Mouse (Mus musculus) liver, embryonic 11.5 days (tissue): ENCODE measurements around the gene Arfgef2. TPM values are rescaled to one million over a fixed set of nuclear protein-coding genes. Genes with fewer than 3 reads are reported as not detected.

Source experiments
- ATAC-seq: fragments of 200-750 bp; cut with Nextera tagmentation; replicated peaks from 2 replicates; pipeline ENCODE4 v1.8.0; 2017; ENCODE audit warnings: moderate number of reproducible peaks, mild to moderate bottlenecking, moderate TSS enrichment, moderate library complexity; ENCODE audit not compliant: low FRiP score
- DNase-seq: peaks from one replicate; pipeline ENCODE4 v3.0.0-alpha.2; 2017; ENCODE audit warnings: low spot score
- H3K27ac ChIP-seq: fragments of 300-500 bp; sonication (generic); 2 replicates; pipeline ENCODE4 v1.5.1; 2014; ENCODE audit warnings: mild to moderate bottlenecking, low read depth, low read length, control low read depth
- H3K27me3 ChIP-seq: fragments of 300-500 bp; sonication (generic); replicated peaks from 2 replicates; pipeline ENCODE4 v1.6.1; 2014; ENCODE audit warnings: low read length, mixed read lengths; ENCODE audit not compliant: control insufficient read depth, insufficient read depth
- H3K36me3 ChIP-seq: fragments of 300-500 bp; sonication (generic); 2 replicates; pipeline ENCODE4 v1.6.1; 2014; ENCODE audit warnings: mild to moderate bottlenecking, low read length, moderate library complexity, mixed read lengths; ENCODE audit not compliant: control insufficient read depth, insufficient read depth
- H3K4me1 ChIP-seq: fragments of 300-500 bp; sonication (generic); replicated peaks from 2 replicates; pipeline ENCODE4 v1.6.1; 2014; ENCODE audit warnings: low read length, mixed read lengths; ENCODE audit not compliant: control insufficient read depth, insufficient read depth
- H3K4me2 ChIP-seq: fragments of 300-500 bp; sonication (generic); 2 replicates; pipeline ENCODE4 v1.6.1; 2014; ENCODE audit warnings: mild to moderate bottlenecking, control low read depth, moderate library complexity
- H3K4me3 ChIP-seq: fragments of 300-500 bp; sonication (generic); 2 replicates; pipeline ENCODE4 v1.5.1; 2014; ENCODE audit warnings: low read depth, low read length, control low read depth
- H3K9ac ChIP-seq: fragments of 300-500 bp; sonication (generic); 2 replicates; pipeline ENCODE4 v1.6.1; 2014; ENCODE audit warnings: low read depth, low read length, control low read depth
- H3K9me3 ChIP-seq: fragments of 300-500 bp; sonication (generic); 2 replicates; pipeline ENCODE4 v1.6.1; 2016; ENCODE audit warnings: low read length, inconsistent platforms, mixed read lengths; ENCODE audit not compliant: control insufficient read depth
- WGBS: fragments of 180-500 bp; shearing (Covaris S2); extraction: QIAGEN DNeasy Blood & Tissue Kit; methylation state at CpG from one replicate; pipeline ENCODE4 v1.1.7; 2014; 5-methylcytosine and 5-hydroxymethylcytosine counted together
- polyA plus RNA-seq: library from polyadenylated mRNA; unstranded; fragments of >200 nt; fragmentation: Nextera tagmentation; extraction: Ambion mirVana; gene quantifications from 2 replicates; pipeline ENCODE4 v1.2.1, GENCODE M21; 2014

The Arfgef2 gene
- polyA plus RNA-seq, 1 experiment from 2014 or later: 11.3 TPM

GRCm38 (mm10) chr2:166899746-166900145 is 94.4 kb downstream of the Arfgef2 start:
- 67% methylated on average over 3 of the region's 3 CpGs for WGBS

GRCm38 (mm10) chr2:166900792-166901505 is 95.6 kb downstream of the Arfgef2 start:
- Histone ChIP-seq H3K4me1 (no peaks in the 10 kb centered on the region), H3K4me3 (no peak overlapping the region), H3K9ac (no peak overlapping the region), H3K9me3 (no peaks in the 10 kb centered on the region), H3K4me2 (no peak overlapping the region), H3K27me3 (no peaks in the 10 kb centered on the region), H3K36me3 (no peaks in the 10 kb centered on the region), H3K27ac (no peak overlapping the region)
- whole genome bisulfite sequencing: 85% methylated on average over 8 of the region's 8 CpGs
- DNase-seq (no peak), ATAC-seq (no peak)

More at GRCm38 (mm10) chr2:166899746-166900145, 94.4 kb downstream of the Arfgef2 start:
- H3K36me3 ChIP-seq: peaks cover 4% of the 10 kb centered on the region
- H3K4me1 ChIP-seq: no peaks in the 10 kb centered on the region
- H3K27ac ChIP-seq: no peak overlapping the region
- no peak for ATAC-seq
- H3K9me3 ChIP-seq: no peaks in the 10 kb centered on the region
- no peak for DNase-seq
- no peak overlapping the region for H3K4me3 ChIP-seq
- no peak overlapping the region for H3K9ac ChIP-seq
- H3K4me2 ChIP-seq: no peak overlapping the region
- no peaks in the 10 kb centered on the region for H3K27me3 ChIP-seq

GRCm38 (mm10) chr2:166903719-166904282 is 98.4 kb downstream of the Arfgef2 start:
- WGBS: 91% methylated on average over 6 of the region's 6 CpGs
- Histone ChIP-seq H3K27ac (no peak overlapping the region), H3K9ac (no peak overlapping the region)

GRCm38 (mm10) chr2:166905711-166906522 is 100.5 kb downstream of the Arfgef2 start, which contains the start of gene Cse1l:
Cse1l (plus strand) TSS chr2:166906040.
- H3K36me3 ChIP-seq: no peaks in the 10 kb centered on the region
- H3K4me3 ChIP-seq: peak within 1 kb of the TSS; percentile 77
- peak within 1 kb of the TSS; percentile 98 for H3K27ac ChIP-seq
- H3K9ac ChIP-seq: peak within 1 kb of the TSS; percentile 96
- peak; percentile 99 for DNase-seq
- no peaks in the 10 kb centered on the region for H3K9me3 ChIP-seq
- peak within 1 kb of the TSS; percentile 80 for H3K4me2 ChIP-seq
- peak; percentile 97 for ATAC-seq
- under 1% methylated on average over 79 of the region's 80 CpGs for WGBS
- peaks cover 8% of the 10 kb centered on the region for H3K4me1 ChIP-seq
- no peaks in the 10 kb centered on the region for H3K27me3 ChIP-seq

More at GRCm38 (mm10) chr2:166903719-166904282, 98.4 kb downstream of the Arfgef2 start:
- Histone ChIP-seq H3K4me3 (no peak overlapping the region), H3K4me1 (peaks cover 8% of the 10 kb centered on the region), H3K9me3 (no peaks in the 10 kb centered on the region), H3K4me2 (no peak overlapping the region), H3K36me3 (no peaks in the 10 kb centered on the region), H3K27me3 (no peaks in the 10 kb centered on the region)
- ATAC-seq: no peak
- DNase-seq: no peak

- peaks cover 8% of the 10 kb centered on the region for H3K4me1 ChIP-seq
- H3K27ac ChIP-seq: peak overlapping the region; percentile 98
- no peaks in the 10 kb centered on the region for H3K9me3 ChIP-seq
- H3K27me3 ChIP-seq: no peaks in the 10 kb centered on the region
- no peaks in the 10 kb centered on the region for H3K36me3 ChIP-seq
- no peak for DNase-seq
- peak overlapping the region; percentile 80 for H3K4me2 ChIP-seq
- H3K4me3 ChIP-seq: peak overlapping the region; percentile 77
- peak overlapping the region; percentile 96 for H3K9ac ChIP-seq
- ATAC-seq: peak; percentile 48
- under 1% methylated on average over 28 of the region's 28 CpGs for WGBS
Observed at GRCm38 (mm10) chr2:166906523-166907182, 101.3 kb downstream of the Arfgef2 start.

- Histone ChIP-seq H3K4me2 (no peak overlapping the region), H3K9ac (no peak overlapping the region), H3K4me3 (no peak overlapping the region), H3K27ac (no peak overlapping the region), H3K27me3 (no peaks in the 10 kb centered on the region), H3K4me1 (peaks cover 8% of the 10 kb centered on the region), H3K36me3 (no peaks in the 10 kb centered on the region; the same call in 1 of the 2 replicates), H3K9me3 (no peaks in the 10 kb centered on the region)
- 96% methylated on average over 3 of the region's 3 CpGs for WGBS
- no peak for DNase-seq
- ATAC-seq: no peak
Observed at GRCm38 (mm10) chr2:166909729-166910128, 104.3 kb downstream of the Arfgef2 start.

GRCm38 (mm10) chr2:166910536-166910935 is 105.1 kb downstream of the Arfgef2 start:
- ATAC-seq: no peak

GRCm38 (mm10) chr2:166923971-166924370 is 118.6 kb downstream of the Arfgef2 start:
- Histone ChIP-seq H3K9me3 (no peaks in the 10 kb centered on the region), H3K4me1 (no peaks in the 10 kb centered on the region), H3K4me3 (no peak overlapping the region), H3K36me3 (peaks cover 52% of the 10 kb centered on the region), H3K9ac (no peak overlapping the region), H3K27me3 (no peaks in the 10 kb centered on the region), H3K27ac (no peak overlapping the region), H3K4me2 (peak overlapping the region; percentile 12)
- peak; percentile 66 for ATAC-seq
- DNase-seq: no peak
- WGBS: 61% methylated on average over 2 of the region's 2 CpGs

More at GRCm38 (mm10) chr2:166910536-166910935, 105.1 kb downstream of the Arfgef2 start:
- WGBS: 90% methylated on average over 8 of the region's 8 CpGs
- no peak for DNase-seq
- H3K4me3 ChIP-seq: no peak overlapping the region
- no peak overlapping the region for H3K27ac ChIP-seq
- H3K9me3 ChIP-seq: no peaks in the 10 kb centered on the region
- H3K4me2 ChIP-seq: no peak overlapping the region
- H3K9ac ChIP-seq: no peak overlapping the region
- no peaks in the 10 kb centered on the region; the same call in 1 of the 2 replicates for H3K36me3 ChIP-seq
- H3K4me1 ChIP-seq: peaks cover 8% of the 10 kb centered on the region
- no peaks in the 10 kb centered on the region for H3K27me3 ChIP-seq
